Mouse (Mus musculus): ENCODE data around the gene Lrrc28. TPM values are rescaled to one million over a fixed set of nuclear protein-coding genes. Genes with fewer than 3 reads are reported as not detected.

The Lrrc28 gene
- polyA plus RNA-seq, 1 experiment from 2014 or later = 28.5 TPM

DNA sequence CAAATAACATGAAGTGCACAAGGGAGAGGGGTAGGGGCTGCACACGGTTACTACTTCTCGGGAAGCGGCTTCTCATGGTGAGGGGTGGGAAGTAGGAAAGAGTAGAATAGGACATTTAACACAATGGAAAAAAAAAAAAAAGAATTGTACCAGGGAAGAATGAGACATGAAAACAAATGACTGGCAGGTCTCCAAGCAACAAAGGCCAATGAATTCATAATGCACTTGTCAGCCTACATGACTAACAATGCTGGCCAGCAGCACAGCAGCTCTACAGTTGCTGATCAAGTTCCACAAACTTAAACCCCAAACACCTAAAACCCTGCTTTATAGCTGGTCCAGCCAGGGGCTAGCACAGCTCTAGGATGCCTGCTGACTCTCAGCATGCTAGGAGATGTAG is 6.1 kb downstream of the Lrrc28 start:
- no peak overlapping the region for H3K27ac ChIP-seq
- H3K9ac ChIP-seq = no peak overlapping the region
- no peak for ATAC-seq (replicated peaks)
- no peaks in the 10 kb centered on the region for H3K27me3 ChIP-seq (replicated peaks)
- H3K4me1 ChIP-seq = peaks cover 9% of the 10 kb centered on the region
- no peak overlapping the region for H3K4me2 ChIP-seq
- WGBS = 51% methylated on average over 3 of the region's 3 CpGs
- no peaks in the 10 kb centered on the region for H3K9me3 ChIP-seq
- no peaks in the 10 kb centered on the region; the same call in 1 of the 2 replicates for H3K36me3 ChIP-seq (replicated peaks)
- no peak overlapping the region for H3K4me3 ChIP-seq

DNA sequence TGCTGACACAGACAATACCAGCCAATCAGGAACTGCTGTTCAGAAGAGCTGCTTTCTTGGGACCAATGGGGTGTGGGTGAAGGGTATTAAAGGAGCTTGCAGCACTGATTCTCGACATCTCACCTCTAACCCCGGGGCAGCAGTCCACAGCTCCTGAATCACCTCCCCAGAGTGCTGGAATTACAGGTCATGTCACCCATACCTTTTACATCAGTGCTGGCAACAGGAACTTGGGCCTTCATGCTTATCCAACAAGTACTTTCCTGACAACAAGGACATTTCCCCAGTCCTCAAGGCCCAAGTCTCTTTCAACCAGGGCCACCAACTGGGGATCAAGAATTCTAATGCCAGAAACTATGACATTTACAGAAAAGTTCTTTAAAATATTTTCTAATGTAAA is 8.9 kb downstream of the Lrrc28 start:
- Histone ChIP-seq H3K9me3 (no peaks in the 10 kb centered on the region), H3K9ac (no peak overlapping the region), H3K4me3 (no peak overlapping the region), H3K27ac (no peak overlapping the region), H3K4me2 (no peak overlapping the region), H3K4me1 (no peaks in the 10 kb centered on the region), H3K27me3 (replicated peaks) (no peaks in the 10 kb centered on the region), H3K36me3 (replicated peaks) (no peaks in the 10 kb centered on the region; the same call in 1 of the 2 replicates)
- 65% methylated on average over 2 of the region's 2 CpGs for WGBS
- no peak for ATAC-seq (replicated peaks)

DNA sequence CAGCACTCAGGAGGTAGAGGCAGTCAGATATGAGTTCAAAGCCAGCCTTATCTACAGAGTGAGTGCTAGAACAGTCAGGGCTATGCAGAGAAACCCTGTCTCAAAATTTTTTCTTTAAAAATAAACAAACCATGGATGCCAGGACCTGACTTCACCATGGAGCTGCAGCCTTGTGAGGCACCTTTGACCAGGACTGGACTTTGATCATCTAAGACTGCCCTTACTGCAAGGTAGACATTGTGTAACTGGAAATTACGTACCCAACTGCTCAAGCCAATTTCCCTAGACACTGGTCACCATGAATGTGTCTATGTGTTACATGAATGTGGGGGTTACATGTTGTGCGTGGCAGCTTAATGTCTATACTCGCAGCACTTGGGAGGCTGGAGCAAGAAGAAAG is 10.9 kb downstream of the Lrrc28 start:
- H3K9ac ChIP-seq = no peak overlapping the region
- over 99% methylated on average over 3 of the region's 3 CpGs for WGBS
- H3K4me2 ChIP-seq = no peak overlapping the region
- no peak overlapping the region for H3K4me3 ChIP-seq
- no peaks in the 10 kb centered on the region for H3K27me3 ChIP-seq (replicated peaks)
- no peaks in the 10 kb centered on the region for H3K9me3 ChIP-seq
- no peak for ATAC-seq (replicated peaks)
- H3K36me3 ChIP-seq (replicated peaks) = no peaks in the 10 kb centered on the region; the same call in 1 of the 2 replicates
- H3K27ac ChIP-seq = no peak overlapping the region
- no peaks in the 10 kb centered on the region for H3K4me1 ChIP-seq

DNA sequence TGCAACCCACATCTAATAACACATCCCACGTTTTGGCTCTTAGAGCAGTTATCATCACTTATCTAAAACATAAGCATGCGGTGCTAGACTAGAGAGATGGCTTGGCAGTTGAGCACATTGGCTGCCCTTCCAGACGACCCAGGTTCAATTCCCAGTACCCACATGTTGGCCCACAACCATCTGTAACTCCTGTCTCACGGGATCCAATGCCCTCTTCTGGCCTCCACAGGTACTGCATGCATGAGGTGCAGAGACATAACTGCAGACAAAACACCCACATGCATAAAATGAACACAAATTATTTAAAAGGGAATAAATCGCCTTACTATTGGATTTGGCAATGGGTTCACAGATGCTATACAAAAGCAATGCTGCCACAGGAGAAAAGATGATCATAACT is 12.7 kb downstream of the Lrrc28 start:
- H3K4me1 ChIP-seq = no peaks in the 10 kb centered on the region
- no peaks in the 10 kb centered on the region; the same call in 1 of the 2 replicates for H3K36me3 ChIP-seq (replicated peaks)
- no peaks in the 10 kb centered on the region for H3K27me3 ChIP-seq (replicated peaks)
- no peaks in the 10 kb centered on the region for H3K9me3 ChIP-seq
- H3K27ac ChIP-seq = no peak overlapping the region
- H3K9ac ChIP-seq = no peak overlapping the region
- H3K4me2 ChIP-seq = no peak overlapping the region
- H3K4me3 ChIP-seq = no peak overlapping the region
- 88% methylated on average over 5 of the region's 5 CpGs for WGBS
- ATAC-seq (replicated peaks) = no peak

DNA sequence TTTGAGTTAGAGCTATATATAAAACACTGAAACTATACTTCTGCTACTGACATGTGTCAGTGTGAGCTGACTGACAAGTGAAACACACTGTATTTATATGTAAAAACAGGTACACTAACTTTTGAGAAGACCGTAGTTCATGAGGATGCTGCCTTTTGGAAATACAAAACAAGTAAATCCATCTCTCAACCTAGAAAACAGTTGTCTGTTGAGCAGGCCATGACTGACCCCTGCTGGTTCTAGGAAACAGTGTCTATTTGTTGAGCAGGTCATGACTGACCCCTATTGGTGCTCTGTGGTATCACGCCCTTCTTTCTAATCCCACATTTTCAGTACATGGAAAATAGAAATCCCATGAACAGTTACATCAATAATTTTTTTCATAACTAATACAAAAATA is 14.3 kb downstream of the Lrrc28 start:
- no peak overlapping the region for H3K4me3 ChIP-seq
- no peak overlapping the region for H3K4me2 ChIP-seq
- no peak overlapping the region for H3K27ac ChIP-seq
- no peaks in the 10 kb centered on the region for H3K27me3 ChIP-seq (replicated peaks)
- no peaks in the 10 kb centered on the region for H3K36me3 ChIP-seq (replicated peaks)
- H3K9me3 ChIP-seq = no peaks in the 10 kb centered on the region
- no peak overlapping the region for H3K9ac ChIP-seq
- H3K4me1 ChIP-seq = no peaks in the 10 kb centered on the region
- ATAC-seq (replicated peaks) = peak; percentile 77
- WGBS = 14% methylated on average over 2 of the region's 2 CpGs

DNA sequence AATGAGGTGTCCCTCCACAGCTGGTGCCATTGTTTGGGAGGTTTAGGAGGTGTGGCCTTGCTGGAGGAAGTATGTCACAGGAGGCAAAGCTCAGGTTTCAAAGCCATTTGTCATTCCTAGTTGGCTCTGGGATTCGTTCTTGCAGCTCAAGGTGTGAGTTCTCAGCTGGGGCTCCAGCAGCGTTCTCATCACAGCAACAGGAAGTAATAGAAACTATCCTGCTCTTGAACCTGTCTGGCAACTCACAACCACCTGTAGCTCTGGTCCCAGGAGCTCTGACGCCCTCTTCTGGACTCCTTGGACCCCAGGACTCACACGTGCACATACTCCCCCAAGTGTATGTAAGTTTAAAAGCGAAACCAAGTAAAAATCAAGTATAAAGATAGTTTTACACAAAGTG is 15.4 kb downstream of the Lrrc28 start:
- Histone ChIP-seq H3K4me3 (no peak overlapping the region), H3K27me3 (replicated peaks) (no peaks in the 10 kb centered on the region), H3K4me1 (no peaks in the 10 kb centered on the region), H3K9ac (no peak overlapping the region), H3K9me3 (no peaks in the 10 kb centered on the region), H3K36me3 (replicated peaks) (no peaks in the 10 kb centered on the region), H3K27ac (no peak overlapping the region), H3K4me2 (no peak overlapping the region)
- WGBS = 53% methylated on average over 5 of the region's 5 CpGs
- no peak for ATAC-seq (replicated peaks)

DNA sequence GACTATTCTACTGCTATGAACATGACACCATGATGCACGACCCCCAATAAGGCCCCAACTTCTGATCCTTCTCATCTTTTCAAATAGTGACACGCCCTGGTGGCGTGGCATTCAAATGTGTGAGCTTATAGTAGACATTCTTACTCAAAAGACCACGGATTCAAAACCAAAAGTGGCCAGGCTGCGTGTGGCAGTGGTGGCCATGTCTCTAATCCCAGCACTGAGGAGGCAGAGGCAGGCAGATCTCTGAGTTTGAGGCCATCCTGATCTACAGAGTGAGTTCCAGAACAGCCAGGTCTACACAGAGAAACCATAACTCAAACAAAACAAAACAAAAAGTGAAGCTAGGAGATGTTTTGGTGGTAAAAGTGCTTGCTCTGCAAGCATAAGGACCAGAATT is 18.4 kb downstream of the Lrrc28 start:
- H3K4me2 ChIP-seq = no peak overlapping the region
- H3K9ac ChIP-seq = no peak overlapping the region
- no peaks in the 10 kb centered on the region for H3K9me3 ChIP-seq
- H3K4me1 ChIP-seq = no peaks in the 10 kb centered on the region
- no peaks in the 10 kb centered on the region for H3K36me3 ChIP-seq (replicated peaks)
- no peak overlapping the region for H3K4me3 ChIP-seq
- no peaks in the 10 kb centered on the region for H3K27me3 ChIP-seq (replicated peaks)
- no peak overlapping the region for H3K27ac ChIP-seq
- no peak for ATAC-seq (replicated peaks)
- WGBS = 90% methylated on average over 5 of the region's 5 CpGs

DNA sequence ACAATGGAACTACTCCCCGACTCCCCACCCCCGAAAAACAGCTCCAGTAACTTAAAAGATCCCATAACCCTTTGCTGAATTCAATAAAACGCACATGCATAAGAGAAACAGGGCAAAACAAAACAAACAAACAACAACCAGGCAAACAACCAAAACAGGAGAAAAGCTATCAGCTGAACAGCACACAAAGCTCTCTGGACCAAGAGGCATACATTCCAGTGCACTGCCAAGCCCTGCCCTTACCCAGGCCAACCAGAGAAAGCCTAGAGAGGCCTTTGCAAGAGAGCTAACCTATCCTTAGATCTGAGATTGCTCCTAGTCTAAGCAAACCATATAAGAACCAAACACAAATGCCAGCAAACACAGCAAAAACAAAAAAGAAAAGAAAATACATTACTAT is 22.9 kb downstream of the Lrrc28 start:
- Histone ChIP-seq H3K9me3 (no peaks in the 10 kb centered on the region), H3K4me3 (no peak overlapping the region), H3K27ac (no peak overlapping the region), H3K4me1 (no peaks in the 10 kb centered on the region), H3K9ac (no peak overlapping the region), H3K36me3 (replicated peaks) (no peaks in the 10 kb centered on the region), H3K4me2 (no peak overlapping the region), H3K27me3 (replicated peaks) (no peaks in the 10 kb centered on the region)
- ATAC-seq (replicated peaks) = no peak
- 83% methylated on average over 3 of the region's 3 CpGs for WGBS

DNA sequence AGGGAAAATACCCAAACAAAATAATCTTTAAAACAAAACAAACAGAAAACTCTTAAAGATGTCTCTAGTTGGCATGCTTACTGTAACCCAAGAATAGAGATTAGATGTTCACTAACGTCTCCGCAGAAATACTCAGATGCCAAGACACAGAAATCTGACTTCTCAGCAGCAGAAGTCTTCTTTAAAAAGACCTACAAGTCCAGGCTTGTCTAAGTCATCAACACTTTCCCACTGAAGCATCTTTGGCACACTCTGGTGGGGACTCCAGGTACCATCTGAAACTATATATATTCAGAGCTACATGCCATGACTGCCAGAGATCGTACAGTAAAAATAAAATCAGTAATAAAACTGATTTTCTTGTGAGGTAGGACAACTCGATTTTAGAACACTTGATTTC is 25.2 kb downstream of the Lrrc28 start:
- Histone ChIP-seq H3K27me3 (replicated peaks) (no peaks in the 10 kb centered on the region), H3K9ac (no peak overlapping the region), H3K27ac (no peak overlapping the region), H3K4me1 (no peaks in the 10 kb centered on the region), H3K36me3 (replicated peaks) (no peaks in the 10 kb centered on the region), H3K4me2 (no peak overlapping the region), H3K9me3 (no peaks in the 10 kb centered on the region), H3K4me3 (no peak overlapping the region)
- WGBS = 86% methylated on average over 4 of the region's 4 CpGs
- ATAC-seq (replicated peaks) = no peak

DNA sequence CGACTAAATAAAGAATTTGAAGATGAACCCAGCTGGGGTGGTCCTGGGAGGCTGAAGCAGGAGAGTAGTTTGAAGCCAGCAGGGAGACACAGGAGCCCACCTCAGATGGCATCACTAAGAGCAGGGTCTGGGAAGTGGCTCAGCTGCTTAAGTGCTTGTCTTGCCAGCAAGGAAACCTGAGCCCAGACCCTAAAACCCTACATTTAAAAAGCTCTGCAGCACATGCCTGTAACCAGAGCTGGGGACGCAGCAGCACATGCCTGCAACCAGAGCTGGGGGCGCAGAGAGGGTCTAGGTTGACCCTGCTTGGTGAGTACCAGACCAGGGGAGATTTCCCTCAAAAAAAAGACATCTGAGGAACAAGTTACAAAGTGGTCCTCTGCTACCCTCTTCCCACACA is 26.8 kb downstream of the Lrrc28 start:
- no peak for ATAC-seq (replicated peaks)
- no peak overlapping the region for H3K27ac ChIP-seq
- no peak overlapping the region for H3K4me2 ChIP-seq
- H3K9ac ChIP-seq = no peak overlapping the region
- H3K36me3 ChIP-seq (replicated peaks) = no peaks in the 10 kb centered on the region
- no peak overlapping the region for H3K4me3 ChIP-seq
- H3K4me1 ChIP-seq = peaks cover 3% of the 10 kb centered on the region
- 81% methylated on average over 3 of the region's 3 CpGs for WGBS
- H3K9me3 ChIP-seq = no peaks in the 10 kb centered on the region
- no peaks in the 10 kb centered on the region for H3K27me3 ChIP-seq (replicated peaks)

DNA sequence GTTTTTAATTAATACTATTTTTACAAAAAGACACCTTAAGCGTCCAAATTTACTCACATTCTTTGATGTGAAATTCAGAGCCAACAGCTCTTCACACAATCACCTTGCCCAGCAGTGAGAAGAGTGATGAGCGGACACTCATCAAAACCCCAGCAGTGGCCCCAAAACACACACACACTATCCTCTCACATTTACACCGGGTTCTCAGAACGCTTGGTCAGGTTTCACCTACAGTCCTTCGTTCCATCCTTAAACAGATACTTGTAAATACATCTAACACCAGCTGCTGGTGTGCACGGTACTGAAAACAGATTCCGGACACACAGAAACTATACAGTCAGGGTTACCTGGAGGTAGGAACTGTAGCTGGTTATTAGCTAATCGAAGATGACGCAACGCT is 27.4 kb downstream of the Lrrc28 start:
- Histone ChIP-seq H3K4me1 (peaks cover 3% of the 10 kb centered on the region), H3K4me2 (no peak overlapping the region), H3K9ac (no peak overlapping the region), H3K27me3 (replicated peaks) (no peaks in the 10 kb centered on the region), H3K27ac (no peak overlapping the region), H3K4me3 (no peak overlapping the region), H3K9me3 (no peaks in the 10 kb centered on the region), H3K36me3 (replicated peaks) (no peaks in the 10 kb centered on the region)
- no peak for ATAC-seq (replicated peaks)
- WGBS = 94% methylated on average over 10 of the region's 10 CpGs

DNA sequence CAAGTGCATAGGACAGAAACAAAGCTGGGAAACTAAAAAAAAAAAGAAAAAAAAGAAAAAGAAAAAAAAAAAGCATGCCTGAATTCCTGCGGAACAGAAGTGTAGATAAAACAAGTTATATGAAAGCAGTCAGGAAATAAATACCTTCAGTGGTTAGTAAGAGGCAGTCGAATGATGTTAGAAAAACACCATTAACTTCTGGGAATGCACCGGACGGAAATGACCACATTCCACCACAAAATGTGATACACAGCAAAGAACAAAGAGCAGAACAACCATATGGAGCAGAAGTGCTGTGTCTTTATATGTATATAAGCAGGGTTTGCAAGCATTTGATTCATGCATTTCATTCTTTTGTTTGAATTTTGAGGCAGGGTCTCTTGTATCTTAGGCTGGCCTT is 28.2 kb downstream of the Lrrc28 start:
- H3K4me1 ChIP-seq = peaks cover 3% of the 10 kb centered on the region
- H3K9ac ChIP-seq = no peak overlapping the region
- H3K36me3 ChIP-seq (replicated peaks) = no peaks in the 10 kb centered on the region
- H3K9me3 ChIP-seq = no peaks in the 10 kb centered on the region
- no peak overlapping the region for H3K4me2 ChIP-seq
- no peak overlapping the region for H3K27ac ChIP-seq
- ATAC-seq (replicated peaks) = no peak
- WGBS = 82% methylated on average over 4 of the region's 4 CpGs
- no peaks in the 10 kb centered on the region for H3K27me3 ChIP-seq (replicated peaks)
- H3K4me3 ChIP-seq = no peak overlapping the region

DNA sequence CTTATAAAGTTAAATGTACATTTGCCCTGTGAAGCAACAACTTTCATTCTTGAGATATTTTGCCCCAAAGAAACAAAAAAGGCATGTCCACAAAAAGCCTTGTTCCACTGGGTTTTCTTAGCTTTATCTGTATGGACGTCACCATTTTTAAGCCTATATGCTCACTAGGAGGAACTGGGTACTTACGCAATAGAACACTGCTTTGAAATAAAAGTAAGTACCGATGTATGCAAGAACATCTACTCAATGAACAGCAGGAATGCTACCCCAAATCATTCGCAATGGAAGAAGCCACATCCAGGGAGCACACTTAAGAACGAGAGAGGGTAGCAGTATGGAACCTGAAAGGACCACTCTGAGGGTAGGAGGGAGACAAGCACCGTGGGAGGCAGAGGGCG is 30.6 kb downstream of the Lrrc28 start:
- no peaks in the 10 kb centered on the region for H3K36me3 ChIP-seq (replicated peaks)
- no peak overlapping the region for H3K9ac ChIP-seq
- H3K4me2 ChIP-seq = no peak overlapping the region
- H3K27ac ChIP-seq = no peak overlapping the region
- H3K27me3 ChIP-seq (replicated peaks) = no peaks in the 10 kb centered on the region
- H3K9me3 ChIP-seq = no peaks in the 10 kb centered on the region
- peaks cover 3% of the 10 kb centered on the region for H3K4me1 ChIP-seq
- WGBS = 84% methylated on average over 7 of the region's 7 CpGs
- ATAC-seq (replicated peaks) = no peak
- H3K4me3 ChIP-seq = no peak overlapping the region
